In genomic region chr8:61623485-61624417, GRCm38 (mm10) we compare ENCODE assay signal across 9 mouse cellular contexts.
DNase-seq lines count a peak whose midpoint lies in the region; ATAC-seq lines count a peak whose summit lies in the region.
"Had no signal": no experiment of that assay in that cellular context is flagged by ENCODE, and none has a peak within 500 bp of the region (broad histone marks: within the 10 kb centered on the region; RNA-seq: fewer than 3 reads in every experiment).

No protein-coding gene starts in this region.

- H3K4me2 ChIP-seq in neural tube, embryonic 15.5 days: no peak overlapping the region
- no peak overlapping the region for H3K4me2 ChIP-seq in liver, embryonic 12.5 days
- H3K4me2 ChIP-seq: liver, embryonic 13.5 days had no signal

- H3K36me3 ChIP-seq in heart, embryonic 10.5 days: peaks cover 3% of the 10 kb centered on the region; the same call in 1 of the 2 replicates
- H3K36me3 ChIP-seq in neural tube, embryonic 15.5 days: no peaks in the 10 kb centered on the region
- no peaks in the 10 kb centered on the region for H3K36me3 ChIP-seq in limb, embryonic 10.5 days
- H3K36me3 ChIP-seq in liver, embryonic 12.5 days: no peaks in the 10 kb centered on the region
- H3K36me3 ChIP-seq: liver, embryonic 13.5 days had no signal

- no peaks in the 10 kb centered on the region for H3K9me3 ChIP-seq in heart, embryonic 10.5 days
- H3K9me3 ChIP-seq in neural tube, embryonic 15.5 days (replicated peaks): no peaks in the 10 kb centered on the region
- H3K9me3 ChIP-seq in limb, embryonic 10.5 days (replicated peaks): no peaks in the 10 kb centered on the region
- no peaks in the 10 kb centered on the region for H3K9me3 ChIP-seq in liver, embryonic 12.5 days (replicated peaks)
- H3K9me3 ChIP-seq: liver, embryonic 13.5 days had no signal

- intact Hi-C loops in heart, postnatal 10 days (cut with DNase I): no loop called here

- H3K4me3 ChIP-seq in heart, embryonic 10.5 days: no peak overlapping the region
- no peak overlapping the region for H3K4me3 ChIP-seq in neural tube, embryonic 15.5 days (replicated peaks)
- H3K4me3 ChIP-seq in limb, embryonic 10.5 days: 0 out of 2 replicates have a peak overlapping the region, but pooled peaks have one; percentile 3
- no peak overlapping the region for H3K4me3 ChIP-seq in liver, embryonic 12.5 days
- H3K4me3 ChIP-seq: liver, embryonic 13.5 days had no signal

- WGBS in heart, embryonic 10.5 days: 37% methylated on average over 12 of the region's 12 CpGs
- WGBS in neural tube, embryonic 15.5 days: 34% methylated on average over 12 of the region's 12 CpGs
- WGBS in limb, embryonic 10.5 days: 32% methylated on average over 12 of the region's 12 CpGs
- WGBS in liver, embryonic 12.5 days (ENCODE audit: insufficient replicate concordance): 57% methylated on average over 12 of the region's 12 CpGs

- no peak for ATAC-seq in neural tube, embryonic 15.5 days (ENCODE audit: low FRiP score)
- ATAC-seq in liver, embryonic 12.5 days: no peak

- DNase-seq in heart, embryonic 10.5 days (ENCODE audit: low spot score): no peak
- no peak for DNase-seq in heart, postnatal 10 days
- peak; percentile 27 for DNase-seq in neural tube, embryonic 10.5 days (ENCODE audit: extremely low spot score, low spot score)
- DNase-seq in limb, embryonic 10.5 days (ENCODE audit: low spot score): peak; percentile 49
- DNase-seq in adrenal gland, postnatal 14 days: no peak
- no peak for DNase-seq in cerebellum, postnatal 10 days
- DNase-seq: liver, embryonic 13.5 days had no signal

- H3K9ac ChIP-seq in neural tube, embryonic 15.5 days (replicated peaks): no peak overlapping the region
- no peak overlapping the region for H3K9ac ChIP-seq in liver, embryonic 12.5 days
- H3K9ac ChIP-seq: liver, embryonic 13.5 days had no signal

- no peaks in the 10 kb centered on the region for H3K27me3 ChIP-seq in heart, embryonic 10.5 days (ENCODE audit: insufficient read depth, poor library complexity, severe bottlenecking)
- H3K27me3 ChIP-seq in neural tube, embryonic 15.5 days (replicated peaks): no peaks in the 10 kb centered on the region
- H3K27me3 ChIP-seq in limb, embryonic 10.5 days (ENCODE audit: low read depth, poor library complexity, severe bottlenecking): no peaks in the 10 kb centered on the region
- H3K27me3 ChIP-seq in liver, embryonic 12.5 days (replicated peaks): no peaks in the 10 kb centered on the region
- H3K27me3 ChIP-seq: liver, embryonic 13.5 days had no signal

- H3K4me1 ChIP-seq in heart, embryonic 10.5 days: peaks cover 23% of the 10 kb centered on the region
- H3K4me1 ChIP-seq in neural tube, embryonic 15.5 days: no peaks in the 10 kb centered on the region
- peaks cover 36% of the 10 kb centered on the region for H3K4me1 ChIP-seq in limb, embryonic 10.5 days
- H3K4me1 ChIP-seq in liver, embryonic 12.5 days: no peaks in the 10 kb centered on the region
- H3K4me1 ChIP-seq: liver, embryonic 13.5 days had no signal

- H3K27ac ChIP-seq in heart, embryonic 10.5 days: peak overlapping the region; percentile 56
- H3K27ac ChIP-seq in neural tube, embryonic 15.5 days (replicated peaks): no peak overlapping the region
- H3K27ac ChIP-seq in limb, embryonic 10.5 days: peak overlapping the region; percentile 80
- H3K27ac ChIP-seq in liver, embryonic 12.5 days: no peak overlapping the region
- H3K27ac ChIP-seq: liver, embryonic 13.5 days had no signal

Comparison
In these comparisons a context has a peak if more than half of its experiments do, and no peak if none do; other contexts are left out.
1. DNase-seq: peak in neural tube, embryonic 10.5 days (single experiment) and limb, embryonic 10.5 days (single experiment); none in heart, embryonic 10.5 days (single experiment), heart, postnatal 10 days (0 of 2), adrenal gland, postnatal 14 days (single experiment) and cerebellum, postnatal 10 days (0 of 2).
2. H3K27ac ChIP-seq: peak in heart, embryonic 10.5 days (single experiment) and limb, embryonic 10.5 days (single experiment); none in neural tube, embryonic 15.5 days (single experiment) and liver, embryonic 12.5 days (single experiment).